Mouse (Mus musculus) G1E (cell line): ENCODE data around the gene Lrp4.

Experiments
- CTCF ChIP-seq: IDR thresholded peaks from 2 replicates; pipeline ENCODE4 v1.5.1; 2012; ENCODE audit warnings: low read depth, low read length, inconsistent platforms, mixed read lengths
- GATA1 ChIP-seq: IDR thresholded peaks from 2 replicates; pipeline ENCODE4 v1.6.1; 2012; ENCODE audit warnings: borderline replicate concordance, low read length, inconsistent platforms, mixed read lengths

DNA sequence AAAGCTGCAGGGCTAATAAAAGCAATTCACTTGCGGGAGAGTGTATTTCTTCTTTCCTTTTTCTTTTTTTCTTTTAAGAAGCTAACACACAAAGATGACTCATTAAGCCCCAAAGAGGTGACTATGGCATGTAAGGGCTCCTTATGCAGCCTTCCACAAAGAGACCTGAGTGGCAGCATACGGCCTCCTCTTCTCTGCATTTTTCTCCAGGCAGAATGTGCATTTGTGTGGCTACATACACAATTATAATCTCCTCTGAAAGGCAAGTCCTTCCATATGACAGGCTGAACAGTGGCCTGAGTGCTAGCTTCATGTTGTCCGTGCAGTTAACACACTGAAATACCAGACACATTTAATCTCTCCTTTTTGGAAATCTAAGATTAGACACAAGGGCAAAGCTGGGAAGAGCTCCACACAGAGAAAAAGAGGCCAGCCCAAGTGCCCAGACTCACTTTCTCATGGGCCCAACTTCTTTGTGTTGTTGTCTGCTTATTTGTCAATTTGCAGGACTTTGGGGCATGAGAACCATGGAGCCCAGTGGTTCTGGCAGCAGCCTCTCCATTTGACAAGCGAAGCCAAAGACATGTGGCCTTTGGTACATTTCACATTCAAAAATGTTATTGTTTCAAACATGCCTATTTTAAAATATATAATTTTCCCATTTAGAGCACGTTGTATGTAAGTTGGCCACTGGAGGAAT lies 20.0 kb upstream of the Lrp4 start:
- no peak for TF ChIP-seq CTCF
- no peak for TF ChIP-seq GATA1
